Mouse (Mus musculus) lung, postnatal 0 days (tissue): ENCODE data around the gene Babam2.

Experiments used
- CTCF ChIP-seq: IDR thresholded peaks from 2 replicates; pipeline ENCODE4 v1.5.1; 2016; ENCODE audit warnings: antibody characterized with exemption, mild to moderate bottlenecking
- EP300 ChIP-seq: IDR thresholded peaks from 2 replicates; pipeline ENCODE4 v1.6.1; 2016; ENCODE audit warnings: antibody characterized with exemption, mild to moderate bottlenecking, control low read depth

GRCm38 (mm10) chr5:32059254-32059796 lies 361.8 kb downstream of the Babam2 start:
- TF ChIP-seq CTCF (no peak), EP300 (no peak)
